Mouse (Mus musculus): ENCODE measurements around the gene Polr2c.

Gene Polr2c

GRCm38 (mm10) chr8:94880742-94881141, 23.5 kb downstream of the Polr2c start:
- DNase-seq (ENCODE audit: low spot score in 2 of 2), result no peak

DNA sequence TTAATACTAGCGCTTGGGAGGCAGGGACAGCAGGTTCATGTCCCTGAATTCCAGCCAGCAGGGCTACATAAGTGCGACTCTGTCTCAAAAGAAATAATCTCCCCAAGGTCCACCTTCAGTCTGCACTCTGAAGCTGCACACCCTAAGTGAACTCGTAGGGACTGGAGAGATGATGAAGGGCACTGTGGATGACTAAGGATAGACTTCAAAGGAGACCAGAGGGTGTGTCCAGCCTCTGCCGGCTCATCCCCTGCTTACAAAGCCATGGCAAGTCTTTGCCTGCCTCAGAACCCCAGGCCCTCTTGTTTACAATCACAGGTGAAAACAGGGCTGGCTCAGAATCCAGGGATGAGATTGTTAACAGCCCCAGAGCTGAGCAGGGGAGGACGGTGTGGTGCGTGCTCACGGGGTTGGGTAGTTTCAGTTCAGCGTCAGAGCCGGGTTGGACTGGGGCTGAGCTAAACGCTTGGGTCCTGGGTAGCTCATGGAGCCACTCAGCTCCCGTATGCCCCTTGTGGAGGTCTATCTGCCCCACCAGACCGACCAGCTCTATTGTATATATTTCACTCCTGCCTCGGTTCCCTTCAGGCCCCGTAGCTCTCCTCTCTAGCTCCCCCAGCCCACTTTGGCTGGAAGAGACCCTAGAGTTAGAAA, 31.3 kb downstream of the Polr2c start:
- DNase-seq (ENCODE audit: low spot score in 2 of 2), result no peak

GRCm38 (mm10) chr8:94892917-94893316, 35.7 kb downstream of the Polr2c start:
- DNase-seq (ENCODE audit: low spot score in 2 of 2), result no peak

- DNase-seq (ENCODE audit: low spot score in 2 of 2), result no peak
Observed at GRCm38 (mm10) chr8:94899262-94899661, 42.0 kb downstream of the Polr2c start.

- DNase-seq (ENCODE audit: low spot score in 2 of 2), result no peak
Observed at GRCm38 (mm10) chr8:94900617-94901016, 43.4 kb downstream of the Polr2c start.

DNA sequence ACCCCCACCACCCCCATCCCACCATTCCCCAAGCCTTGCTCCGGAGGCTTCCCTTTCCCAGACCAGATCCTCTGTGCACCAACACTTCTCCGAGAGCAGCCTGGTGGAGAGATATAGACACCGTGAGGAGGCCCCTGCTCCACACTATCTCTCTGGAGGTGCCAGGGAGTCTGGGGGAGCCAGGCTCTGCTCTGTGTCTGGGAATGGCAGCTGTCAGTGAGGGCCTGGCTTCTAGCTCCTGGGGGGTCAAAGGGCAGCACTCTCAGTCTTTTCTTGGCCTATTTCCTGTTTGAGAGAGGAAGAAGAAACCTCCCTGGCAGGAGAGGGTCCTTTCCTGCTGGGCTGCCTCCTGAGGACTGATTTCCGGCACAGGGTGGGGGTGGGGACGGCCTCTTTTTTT, 43.8 kb downstream of the Polr2c start:
- no peak for DNase-seq (ENCODE audit: low spot score in 2 of 2)

- no peak for DNase-seq (ENCODE audit: low spot score in 2 of 2)
Observed at GRCm38 (mm10) chr8:94903709-94904108, 46.5 kb downstream of the Polr2c start.

DNA sequence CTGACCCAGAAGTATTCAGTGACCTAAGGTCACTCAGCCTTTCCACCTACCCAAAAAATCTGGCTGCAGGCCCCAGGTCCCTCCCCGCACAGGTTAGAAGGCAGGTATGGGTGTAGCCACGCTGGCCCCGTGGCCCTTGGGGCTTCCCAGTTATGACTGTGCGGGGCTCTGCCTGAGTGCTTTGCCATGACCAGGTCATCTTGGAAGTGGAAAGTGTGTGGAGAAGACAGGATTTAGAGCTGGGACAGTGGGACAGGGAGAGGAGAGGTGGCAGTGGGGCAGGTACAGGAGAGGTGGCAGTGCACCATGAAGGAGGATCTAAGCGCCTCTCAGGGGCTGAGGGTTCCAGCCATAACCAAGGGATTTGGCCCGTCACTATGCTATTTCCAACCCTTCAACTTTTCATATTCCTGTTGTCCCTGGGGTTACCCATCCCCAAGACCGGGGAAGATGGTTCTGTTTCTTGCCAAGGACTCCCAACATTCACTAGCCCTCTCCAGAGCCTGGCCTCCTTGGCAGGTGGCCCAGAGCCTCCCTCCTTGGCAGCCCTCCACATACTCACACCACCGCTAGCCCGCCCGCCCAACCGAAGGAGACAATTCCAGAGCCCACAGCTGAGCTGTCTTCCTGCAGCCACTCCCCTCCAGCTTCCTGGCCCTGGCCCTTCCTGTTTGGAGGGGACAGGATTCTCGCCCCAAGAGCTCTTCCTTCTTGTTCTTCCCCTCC, 47.4 kb downstream of the Polr2c start:
- peak; percentile 38 to 52 for DNase-seq (ENCODE audit: low spot score in 2 of 2)

- DNase-seq (ENCODE audit: low spot score in 2 of 2), result peak in 1 of 2 experiments; percentile 6
Observed at GRCm38 (mm10) chr8:94907591-94908300, 50.5 kb downstream of the Polr2c start.

DNA sequence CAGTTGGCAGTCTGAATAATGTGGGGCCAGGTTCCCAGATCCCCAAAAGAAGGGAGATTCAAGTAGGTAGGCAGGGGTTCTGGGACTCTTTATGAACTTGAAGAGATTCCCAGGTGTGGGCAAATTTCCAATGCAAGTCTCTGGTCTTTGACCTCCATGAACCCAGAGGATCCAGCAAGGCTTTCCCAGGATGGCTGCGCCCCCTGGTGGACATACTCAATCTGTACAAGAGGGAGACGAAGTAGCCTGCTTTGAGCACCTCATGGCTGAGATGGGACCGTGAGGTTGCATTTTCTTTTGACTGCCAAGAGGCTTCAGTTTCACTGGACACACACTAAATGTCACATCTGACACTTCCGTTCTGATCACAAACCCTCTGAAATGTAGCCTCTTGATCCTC, 51.6 kb downstream of the Polr2c start:
- peak; percentile 69 to 70 for DNase-seq (ENCODE audit: low spot score in 2 of 2)

GRCm38 (mm10) chr8:94913061-94913660, 55.9 kb downstream of the Polr2c start:
- DNase-seq (ENCODE audit: low spot score in 2 of 2), result peak; percentile 34 to 46

GRCm38 (mm10) chr8:94914256-94914655, 57.0 kb downstream of the Polr2c start:
- no peak for DNase-seq (ENCODE audit: low spot score in 2 of 2)

- DNase-seq (ENCODE audit: low spot score in 2 of 2), result no peak
Observed at GRCm38 (mm10) chr8:94914701-94915101, 57.5 kb downstream of the Polr2c start.

DNA sequence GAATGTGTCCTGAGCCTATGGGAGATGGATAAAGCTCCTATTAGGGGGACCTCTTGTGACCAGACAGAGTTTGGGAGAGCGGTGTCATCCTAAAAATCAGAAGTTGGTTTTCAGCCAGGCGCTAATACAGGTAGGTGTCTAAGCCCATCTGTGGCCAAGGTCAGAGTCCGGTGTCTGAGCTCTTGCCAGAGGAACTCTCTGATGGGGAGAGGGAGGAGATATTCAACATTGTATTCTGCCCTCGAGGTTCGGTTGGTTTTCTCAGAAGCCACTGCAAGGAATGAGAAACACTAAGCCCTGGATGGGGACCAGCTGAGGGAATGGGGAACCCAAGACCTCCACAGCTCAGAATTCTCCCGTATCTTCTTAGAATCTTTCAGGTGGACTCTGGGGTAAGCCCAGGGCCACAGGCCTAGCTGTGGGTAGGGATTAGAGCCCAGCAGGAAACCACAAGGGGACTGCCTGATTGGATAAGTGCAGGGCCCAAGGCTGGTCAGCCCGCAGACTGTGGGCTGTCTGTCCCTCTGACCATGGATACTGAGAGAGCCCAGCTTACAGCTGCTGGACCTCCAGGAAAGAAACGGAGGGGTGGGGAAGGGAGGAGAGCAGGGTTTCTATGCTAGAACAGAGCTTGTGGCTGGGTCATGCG, 59.2 kb downstream of the Polr2c start:
- DNase-seq (ENCODE audit: low spot score in 2 of 2), result no peak

GRCm38 (mm10) chr8:94916960-94917324, 59.7 kb downstream of the Polr2c start:
- DNase-seq (ENCODE audit: low spot score in 2 of 2), result no peak

DNA sequence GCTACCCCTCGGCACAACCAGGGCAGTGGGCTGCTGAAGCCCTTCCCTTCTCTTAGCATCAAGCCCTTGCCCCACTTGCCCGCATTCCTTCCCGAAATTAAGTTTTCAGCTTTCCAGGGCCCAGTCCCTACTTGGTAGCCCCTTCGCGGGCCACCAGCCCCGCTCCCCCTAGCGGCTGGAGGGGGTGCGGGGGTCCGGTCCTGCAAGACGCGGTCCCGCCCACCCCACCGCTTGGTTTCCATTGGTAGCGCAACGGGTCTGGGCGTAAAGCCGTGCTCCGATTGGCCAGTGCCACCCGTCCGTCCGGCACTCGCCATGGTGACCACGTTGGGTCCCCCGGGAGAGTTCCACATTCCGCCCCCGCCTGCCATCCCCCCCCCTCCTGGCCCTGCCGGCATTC, 60.1 kb downstream of the Polr2c start:
- peak; percentile 39 to 64 for DNase-seq (ENCODE audit: low spot score in 2 of 2)

GRCm38 (mm10) chr8:94917851-94918495, 60.7 kb downstream of the Polr2c start, which contains the start of gene Ccdc102a:
Gene Ccdc102a (minus strand): TSS chr8:94918098.
- DNase-seq (ENCODE audit: low spot score in 2 of 2), result no peak

DNA sequence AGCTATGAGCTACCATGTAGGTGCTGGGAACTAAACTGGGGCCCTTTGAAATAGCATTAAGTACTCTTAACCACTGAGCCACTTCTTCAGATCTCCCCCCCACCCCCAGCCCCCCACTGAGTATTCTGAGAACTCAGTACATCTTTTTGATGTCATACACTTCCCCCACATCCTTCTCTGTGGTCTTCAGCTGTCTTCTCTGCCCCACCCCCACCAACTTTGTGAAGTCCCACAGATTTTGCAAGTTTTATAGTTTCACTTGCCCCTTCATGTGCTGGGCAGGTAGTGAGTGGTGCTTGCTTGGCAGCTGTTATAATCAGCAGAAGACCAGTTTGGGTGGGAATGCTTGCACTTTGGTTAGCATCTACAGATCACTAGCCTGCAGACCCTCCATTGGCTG, 62.0 kb downstream of the Polr2c start:
- DNase-seq (ENCODE audit: low spot score in 2 of 2), result no peak

DNA sequence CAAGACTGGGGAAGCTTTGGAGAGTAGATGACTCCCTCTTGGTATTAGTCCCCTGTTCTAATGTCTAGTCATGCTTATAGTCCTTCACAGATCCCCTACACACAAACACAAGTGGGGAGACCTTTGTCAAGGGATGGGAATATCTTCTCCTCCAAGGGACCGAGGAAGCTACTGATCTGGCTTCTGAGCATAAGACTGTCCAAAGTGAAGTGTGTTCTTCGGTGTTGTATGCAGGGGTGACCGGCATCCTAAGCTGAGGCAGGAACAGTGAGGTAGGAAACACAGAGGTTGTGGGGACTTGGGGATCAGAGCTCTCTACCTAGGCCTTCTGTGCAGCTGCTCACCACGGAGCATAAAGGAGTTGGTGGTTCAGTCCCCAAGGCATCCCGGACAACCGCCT, 64.9 kb downstream of the Polr2c start:
- DNase-seq (ENCODE audit: low spot score in 2 of 2), result no peak

DNA sequence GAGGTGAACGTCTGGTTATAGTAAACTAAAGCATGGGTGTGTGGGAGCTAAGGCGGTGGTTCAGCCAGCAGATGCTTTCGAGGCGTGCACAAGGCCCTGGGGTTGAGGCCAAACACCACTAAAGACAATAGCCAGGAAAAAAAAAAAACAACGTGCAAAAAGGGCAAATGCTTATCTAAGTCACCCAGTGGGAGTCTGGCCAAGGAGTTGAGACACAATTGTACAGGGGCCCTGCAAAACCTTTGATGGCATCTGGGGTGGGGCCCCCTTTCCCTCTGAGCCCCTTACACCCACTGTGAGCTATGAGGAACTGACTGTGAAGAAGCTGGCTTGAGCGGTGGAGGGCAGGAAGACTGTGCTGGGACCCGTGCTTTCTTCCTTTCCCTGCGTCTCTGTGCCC, 65.4 kb downstream of the Polr2c start:
- no peak for DNase-seq (ENCODE audit: low spot score in 2 of 2)
